Mouse (Mus musculus): ENCODE measurements around the gene Cryz. TPM values are rescaled to one million over a fixed set of nuclear protein-coding genes. Genes with fewer than 3 reads are reported as not detected.

Gene Cryz
- polyA plus RNA-seq, 1 experiment from 2014 or later, result 9.5 TPM

Other genes with a start within 250 kb of the Cryz start
- 12.9 and 13.0 TPM in 2 replicates for gene Tyw3, start 393 bp downstream of the Cryz start, polyA plus RNA-seq (2014; fragmentation: Nextera tagmentation; extraction: Ambion mirVana)
- gene Erich3, start 67.1 kb downstream of the Cryz start, polyA plus RNA-seq (2014; fragmentation: Nextera tagmentation; extraction: Ambion mirVana), result 2.0 and 2.1 TPM in 2 replicates

All from hindbrain, embryonic 14.5 days (tissue).